Mouse (Mus musculus) olfactory bulb, adult 2 months (tissue): ENCODE data around the gene Rbp3. TPM values are rescaled to one million over a fixed set of nuclear protein-coding genes. Genes with fewer than 3 reads are reported as not detected.
A peak's percentile ranks its signal among the peaks of the same experiment; 100 is the strongest.

Source experiments
- H3K27ac ChIP-seq: fragments of 200-500 bp; 2 replicates; pipeline ENCODE4 v1.5.1; 2012; ENCODE audit warnings: low read depth, low read length; ENCODE audit not compliant: insufficient read depth
- H3K4me1 ChIP-seq: fragments of 200-500 bp; 2 replicates; pipeline ENCODE4 v1.6.1; 2012; ENCODE audit warnings: low read length; ENCODE audit not compliant: control insufficient read depth, insufficient read depth
- H3K4me3 ChIP-seq: fragments of 200-500 bp; 2 replicates; pipeline ENCODE4 v1.5.1; 2012; ENCODE audit warnings: mild to moderate bottlenecking, low read depth, low read length, moderate library complexity; ENCODE audit not compliant: insufficient read depth
- CTCF ChIP-seq: fragments of 200-500 bp; IDR thresholded peaks from 2 replicates; pipeline ENCODE4 v1.5.1; 2012; ENCODE audit warnings: low read depth, mild to moderate bottlenecking, low read length, moderate library complexity; ENCODE audit not compliant: insufficient read depth
- POLR2A ChIP-seq: fragments of 200-500 bp; IDR thresholded peaks from 2 replicates; pipeline ENCODE4 v1.6.1; 2012; ENCODE audit warnings: mild to moderate bottlenecking, low read depth, low read length, moderate library complexity; ENCODE audit not compliant: insufficient read depth
- WGBS: fragments of 180-500 bp; shearing (Covaris S2); methylation state at CpG from one replicate; pipeline ENCODE4 v1.1.7; 2018; 5-methylcytosine and 5-hydroxymethylcytosine counted together
- polyA plus RNA-seq: library from polyadenylated mRNA; stranded (reverse); fragments of >200 nt; gene quantifications from 2 replicates; pipeline ENCODE4 v1.2.4, GENCODE M21; 2012; ENCODE audit warnings: low replicate concordance; ENCODE audit not compliant: missing spikeins, insufficient read depth, insufficient read length

The Rbp3 gene
- polyA plus RNA-seq, result not detected in 2 replicates

DNA sequence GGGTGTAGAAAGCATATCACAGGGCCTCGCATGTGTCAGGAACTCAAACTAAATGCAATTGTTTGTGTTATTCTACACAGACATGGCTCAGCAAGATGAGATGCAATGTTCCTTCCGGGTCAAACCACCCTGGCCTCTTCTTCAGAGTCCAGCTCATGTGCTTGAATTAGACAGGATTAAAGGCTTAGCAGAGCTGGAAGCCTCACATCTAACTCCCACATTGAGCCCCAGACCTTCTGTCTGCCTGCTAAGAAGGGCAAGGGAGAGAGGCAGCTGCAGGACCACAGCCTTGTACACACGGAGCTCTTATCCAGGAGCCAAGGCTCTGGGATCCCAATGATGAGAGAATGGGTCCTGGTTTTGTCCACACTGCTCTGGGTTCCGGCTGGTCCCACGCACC, at the start of gene Rbp3:
Gene Rbp3, plus strand, starts transcription at position 243 of the 400 bp plus-strand sequence.
- no peak within 1 kb of the TSS for H3K27ac ChIP-seq
- H3K4me3 ChIP-seq, result no peak within 1 kb of the TSS
- TF ChIP-seq POLR2A (no peak), CTCF (no peak)
- no peaks in the 10 kb centered on the region for H3K4me1 ChIP-seq
- 82% methylated on average over 5 of the region's 5 CpGs for WGBS

- no peak overlapping the region for H3K27ac ChIP-seq
- no peaks in the 10 kb centered on the region for H3K4me1 ChIP-seq
- H3K4me3 ChIP-seq, result no peak overlapping the region
- TF ChIP-seq CTCF, result no peak
- no peak for TF ChIP-seq POLR2A
Measured at GRCm38 (mm10) chr14:33904851-33905250, 49.0 kb upstream of the Rbp3 start.

- TF ChIP-seq POLR2A (no peak), CTCF (no peak)
- no peak overlapping the region for H3K4me3 ChIP-seq
- H3K4me1 ChIP-seq, result no peaks in the 10 kb centered on the region
- 59% methylated on average over 3 of the region's 3 CpGs for WGBS
- no peak overlapping the region for H3K27ac ChIP-seq
Measured at GRCm38 (mm10) chr14:33913727-33914126, 40.1 kb upstream of the Rbp3 start.

DNA sequence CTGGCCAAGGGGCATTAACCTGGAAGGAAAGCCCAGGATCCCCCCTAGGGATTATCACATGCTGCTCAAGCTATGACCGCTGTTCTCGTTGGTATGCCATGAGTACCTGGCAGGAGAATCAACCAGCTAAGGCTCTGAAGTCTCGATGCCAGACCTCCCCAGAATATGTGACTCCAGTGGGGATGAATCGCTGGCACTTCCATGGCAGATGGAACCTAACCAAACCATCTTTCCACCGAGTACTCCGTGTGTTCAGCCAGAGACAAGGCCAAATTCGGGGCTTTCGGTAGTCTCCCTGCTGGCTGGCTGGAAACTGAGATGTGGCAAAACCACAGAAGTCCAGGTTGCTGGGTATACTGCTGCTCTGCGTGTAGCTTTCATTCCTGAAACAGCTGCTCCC, 39.6 kb upstream of the Rbp3 start:
- H3K4me3 ChIP-seq, result no peak overlapping the region
- no peak overlapping the region for H3K27ac ChIP-seq
- no peaks in the 10 kb centered on the region for H3K4me1 ChIP-seq
- no peak for TF ChIP-seq POLR2A
- no peak for TF ChIP-seq CTCF
- 95% methylated on average over 9 of the region's 9 CpGs for WGBS

DNA sequence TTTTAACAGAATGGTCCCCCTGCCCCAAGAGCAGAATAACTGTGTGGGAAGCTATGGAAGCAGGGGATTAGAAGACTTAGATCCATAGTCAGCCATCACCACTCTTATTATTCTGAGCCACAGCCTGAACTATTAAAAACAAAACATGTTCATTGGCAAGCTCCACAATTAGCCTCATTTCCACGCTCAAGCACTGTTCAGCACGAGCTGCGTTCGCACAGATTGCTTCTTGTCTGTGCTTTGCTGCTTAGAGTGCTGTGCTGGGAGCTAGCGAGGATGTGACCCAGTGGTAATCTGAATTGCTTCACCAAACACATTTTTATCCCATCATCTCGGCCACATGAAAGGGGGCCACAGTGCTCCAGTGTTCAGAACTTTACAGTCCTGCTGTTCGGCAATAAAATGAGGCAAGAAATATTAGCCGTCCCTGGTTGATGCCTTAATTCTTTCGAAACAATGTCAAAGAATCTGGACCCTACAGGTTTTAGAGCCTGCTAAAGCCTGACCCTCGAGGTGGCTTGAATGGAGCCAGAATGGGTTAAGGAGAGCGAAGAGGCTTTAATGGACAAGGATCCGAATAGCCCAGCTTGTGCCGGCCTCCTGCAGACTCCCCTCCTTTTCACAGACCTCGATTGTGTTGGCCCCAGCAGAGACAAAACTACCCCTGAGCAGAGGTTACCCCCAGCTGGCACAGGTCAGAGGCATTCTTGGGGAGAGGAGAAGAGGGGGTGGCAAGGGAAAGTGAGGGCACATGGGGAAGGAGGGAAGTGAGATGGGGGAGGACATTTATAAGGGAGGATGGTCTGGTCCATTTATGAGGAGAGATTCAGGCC, 32.9 kb upstream of the Rbp3 start:
- H3K4me3 ChIP-seq, result no peak overlapping the region
- TF ChIP-seq CTCF (no peak), POLR2A (no peak)
- no peak overlapping the region for H3K27ac ChIP-seq
- peaks cover 13% of the 10 kb centered on the region for H3K4me1 ChIP-seq
- 49% methylated on average over 14 of the region's 14 CpGs for WGBS

DNA sequence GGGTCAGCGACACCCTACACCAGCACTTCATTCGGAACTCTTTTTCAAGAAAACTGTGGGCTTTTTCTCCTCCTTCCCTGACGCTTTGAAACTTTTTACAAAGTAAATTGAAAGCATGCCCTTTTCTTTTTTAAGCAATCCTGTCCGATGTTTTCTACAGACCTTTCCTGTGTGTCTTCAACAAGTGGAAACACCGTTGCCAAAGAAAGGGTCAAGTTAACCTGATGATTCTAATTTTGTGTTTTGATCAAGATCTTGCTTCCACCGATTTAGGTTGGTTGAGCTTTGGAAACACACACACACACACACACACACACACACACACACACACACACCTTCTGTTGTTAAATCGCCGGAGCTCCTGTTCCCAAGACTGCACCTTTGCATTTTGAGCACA, 31.0 kb upstream of the Rbp3 start:
- WGBS, result 37% methylated on average over 8 of the region's 8 CpGs
- peaks cover 13% of the 10 kb centered on the region for H3K4me1 ChIP-seq
- H3K27ac ChIP-seq, result no peak overlapping the region
- peak overlapping the region; percentile 57 for H3K4me3 ChIP-seq
- TF ChIP-seq POLR2A (no peak), CTCF (no peak)

GRCm38 (mm10) chr14:33923168-33924070, 30.4 kb upstream of the Rbp3 start, which contains the start of gene Gdf10:
TSS of gene Gdf10 (plus strand) at chr14:33923587.
- H3K4me3 ChIP-seq, result peak within 1 kb of the TSS; percentile 57
- TF ChIP-seq POLR2A (no peak), CTCF (no peak)
- WGBS, result 1% methylated on average over 83 of the region's 85 CpGs
- peaks cover 13% of the 10 kb centered on the region for H3K4me1 ChIP-seq
- no peak within 1 kb of the TSS for H3K27ac ChIP-seq

DNA sequence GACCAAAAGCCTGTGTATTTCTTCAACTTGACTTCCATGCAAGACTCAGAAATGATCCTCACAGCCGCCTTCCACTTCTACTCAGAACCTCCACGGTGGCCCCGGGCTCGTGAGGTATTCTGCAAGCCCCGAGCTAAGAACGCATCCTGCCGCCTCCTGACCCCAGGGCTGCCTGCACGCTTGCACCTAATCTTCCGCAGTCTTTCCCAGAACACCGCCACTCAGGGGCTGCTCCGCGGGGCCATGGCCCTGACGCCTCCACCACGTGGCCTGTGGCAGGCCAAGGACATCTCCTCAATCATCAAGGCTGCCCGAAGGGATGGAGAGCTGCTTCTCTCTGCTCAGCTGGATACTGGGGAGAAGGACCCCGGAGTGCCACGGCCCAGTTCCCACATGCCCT, 21.9 kb upstream of the Rbp3 start:
- Histone ChIP-seq H3K4me1 (peaks cover 9% of the 10 kb centered on the region), H3K27ac (no peak overlapping the region), H3K4me3 (no peak overlapping the region)
- TF ChIP-seq CTCF, result no peak
- 83% methylated on average over 17 of the region's 17 CpGs for WGBS
